Mouse (Mus musculus) adrenal gland, adult 2 months (tissue): ENCODE measurements around the gene Meiob. TPM values are rescaled to one million over a fixed set of nuclear protein-coding genes. Genes with fewer than 3 reads are reported as not detected.

Source experiments
- DNase-seq: peaks from one replicate; pipeline ENCODE4 v3.0.0; 2021
- long read RNA-seq: library from polyadenylated mRNA; stranded (forward); transcript quantifications from one replicate; pipeline ENCODE4 v2.0.0, GENCODE M21; 2021
- polyA plus RNA-seq: library from polyadenylated mRNA; depleted of rRNA; stranded (reverse); fragments of >200 nt; gene quantifications from 2 replicates; pipeline ENCODE4 v1.2.3, GENCODE M21; 2012; rRNA removed
- total RNA-seq, 2 experiments: library from RNA; stranded (reverse); gene quantifications; 2 replicates each; pipeline ENCODE4 v1.2.3; 2021

The Meiob gene
- total RNA-seq (1 to 10 TPM in 1 of 2 experiments, under 1 TPM in 1; 0.86 to 1.5 TPM), polyA plus RNA-seq (not detected in 2 replicates)
- long read RNA-seq, partial matches to known transcripts: 0 of 1 reads
- long read RNA-seq, other reads (novel, unspliced or antisense): 1 of 1 reads

- peak; percentile 88 for DNase-seq
Measured at GRCm38 (mm10) chr17:24803952-24804951, at the start of gene Meiob. Gene Meiob, plus strand, starts transcription at chr17:24804289.

DNA sequence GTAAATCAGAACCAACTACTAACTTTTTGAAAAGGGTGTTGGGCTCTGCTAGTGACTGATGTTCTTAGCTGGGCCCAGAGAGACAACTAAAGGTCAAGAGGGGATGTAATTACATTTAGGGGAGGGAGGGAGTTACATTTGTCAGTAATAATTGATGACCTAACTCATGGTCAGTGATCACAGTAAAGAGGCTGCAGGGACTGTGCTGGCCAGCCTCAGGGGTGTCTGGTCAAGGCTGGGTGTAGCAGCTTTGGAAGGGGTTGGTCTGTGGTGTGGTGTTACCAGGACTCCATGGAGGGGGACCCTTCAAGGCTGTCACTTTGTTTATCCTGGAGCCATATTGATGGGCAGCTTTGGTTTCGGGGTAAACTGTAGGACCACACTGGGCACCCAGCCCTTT lies 46.7 kb upstream of the Meiob start:
- no peak for DNase-seq

DNA sequence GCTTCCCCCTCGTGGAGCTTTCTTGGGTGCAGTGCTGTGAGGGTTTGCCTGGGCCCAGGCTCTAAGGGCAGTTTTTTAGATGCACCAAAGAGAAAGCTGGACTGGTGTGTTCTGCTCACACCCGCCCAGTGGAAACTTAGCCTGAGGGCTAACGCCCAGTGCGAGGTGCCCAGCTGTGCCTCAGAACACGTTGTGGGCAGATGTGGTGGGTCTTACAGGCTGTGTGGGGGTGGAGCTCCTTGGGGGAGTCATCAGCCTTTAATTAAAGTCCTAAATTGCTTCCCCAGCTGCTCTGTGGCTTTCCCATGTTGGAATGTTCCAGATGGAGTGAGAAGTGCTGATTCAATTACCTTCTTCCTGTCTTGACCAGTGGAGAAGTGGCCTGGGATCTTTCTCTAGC lies 43.0 kb upstream of the Meiob start:
- DNase-seq: no peak

DNA sequence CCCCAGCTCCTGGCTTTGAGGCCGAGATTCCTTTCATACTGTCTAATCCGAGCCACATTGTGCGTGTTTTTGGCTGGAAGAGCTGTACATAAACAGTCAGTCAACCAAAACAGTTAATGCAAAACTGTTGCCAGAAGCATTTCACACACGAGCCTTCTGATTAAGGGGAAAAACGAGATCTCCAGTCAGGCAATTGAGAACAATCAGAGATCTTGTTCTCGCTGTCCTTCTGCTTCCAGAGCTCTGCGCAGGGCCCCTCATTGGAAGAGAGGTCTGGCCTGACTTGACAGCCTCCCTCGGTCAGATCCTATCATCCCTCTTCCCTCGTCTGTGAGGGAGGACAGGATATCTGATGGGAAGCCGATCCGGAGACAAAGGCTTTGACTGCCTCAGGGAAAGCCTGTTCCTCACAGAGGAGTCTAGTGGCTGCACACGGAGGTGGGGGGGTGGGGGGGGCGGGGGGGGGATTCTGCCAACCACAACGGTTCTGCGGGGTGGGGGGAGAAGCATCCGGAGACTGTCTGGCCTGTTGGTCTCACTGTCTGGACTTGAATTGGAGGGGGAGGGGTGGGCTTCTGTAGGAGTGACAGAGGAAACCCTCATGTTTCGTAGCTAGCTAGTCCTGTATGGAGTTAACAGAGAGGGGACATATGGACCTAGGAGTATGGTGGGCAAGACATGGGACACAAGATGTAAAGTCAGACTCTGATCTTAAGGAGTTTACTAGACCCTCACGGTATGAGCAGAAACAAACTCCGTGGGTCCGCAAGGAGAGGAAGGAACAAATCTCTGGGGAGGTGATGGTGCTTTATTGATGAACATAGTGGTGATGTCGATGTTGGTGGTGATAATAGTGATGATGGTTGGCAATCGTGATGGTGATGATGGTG lies 38.8 kb upstream of the Meiob start:
- no peak for DNase-seq

DNA sequence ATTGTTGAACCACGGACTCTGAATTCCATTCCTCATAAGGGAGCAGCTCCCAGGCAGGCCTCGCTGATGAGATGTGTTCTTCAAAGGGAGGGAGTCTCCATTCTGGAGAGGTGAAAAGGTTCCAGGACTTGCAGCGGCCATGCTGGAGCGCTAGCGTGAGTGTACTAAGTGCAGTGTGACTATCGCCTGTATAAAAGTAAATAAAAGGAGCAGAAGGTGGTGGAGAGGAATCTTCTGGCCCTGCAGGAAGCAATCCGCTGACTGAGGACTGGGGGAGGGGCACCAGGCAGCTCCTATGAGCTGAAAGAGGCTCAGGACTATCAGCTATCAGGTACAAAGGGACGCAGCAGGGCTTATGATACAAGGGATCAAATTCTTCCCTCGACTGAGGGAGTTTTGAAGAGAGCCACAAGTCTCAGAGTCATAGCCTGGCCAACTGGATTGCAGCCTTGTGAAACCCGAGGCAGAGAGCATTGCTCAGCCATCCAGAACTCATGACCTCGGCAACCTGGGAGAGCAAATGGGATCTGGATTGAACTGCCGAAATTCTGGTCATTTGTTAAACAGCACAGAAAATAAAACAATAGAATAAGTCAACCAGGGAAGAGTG lies 37.7 kb upstream of the Meiob start:
- no peak for DNase-seq

DNA sequence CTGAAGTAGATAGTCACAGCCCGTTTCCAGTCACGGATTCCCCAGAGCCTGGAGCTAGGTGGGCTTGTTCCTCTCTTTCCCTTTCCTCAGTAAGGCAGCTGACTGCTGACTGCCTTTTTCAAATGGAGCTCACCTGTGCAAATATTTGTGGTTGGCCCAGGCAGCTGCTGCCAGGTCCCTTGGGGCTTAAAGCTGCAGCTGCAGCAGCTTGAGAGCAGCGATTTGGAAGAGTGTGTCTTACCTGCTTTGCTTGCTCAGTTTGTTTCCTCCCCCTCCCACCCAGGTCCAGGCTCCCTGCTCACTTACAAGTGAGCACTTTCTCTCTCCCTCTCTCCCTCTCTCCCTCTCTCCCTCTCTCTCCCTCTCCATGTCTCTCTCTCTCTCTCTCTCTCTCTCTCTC lies 34.9 kb upstream of the Meiob start:
- DNase-seq: no peak

GRCm38 (mm10) chr17:24773241-24773640 lies 30.8 kb upstream of the Meiob start:
- DNase-seq: no peak

DNA sequence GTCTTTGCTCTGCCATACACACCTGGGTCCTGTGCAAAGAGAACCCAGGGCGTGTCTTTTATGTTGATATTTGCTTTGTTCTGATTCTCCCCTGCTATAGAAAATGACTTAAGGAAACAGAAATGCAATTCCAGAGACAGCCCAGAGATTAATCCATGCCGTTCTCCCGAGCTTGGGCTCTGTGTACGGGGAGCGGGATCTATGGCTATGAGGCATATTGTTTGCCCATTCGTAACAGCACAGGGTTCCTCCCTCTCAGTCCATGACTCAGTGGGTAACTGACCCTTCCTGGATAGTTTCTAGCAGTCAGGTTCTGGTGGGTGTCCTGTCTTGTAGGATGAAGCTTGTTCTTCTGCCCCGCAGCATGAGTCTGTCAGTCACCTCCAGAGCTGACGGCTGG lies 28.9 kb upstream of the Meiob start:
- DNase-seq: no peak

GRCm38 (mm10) chr17:24777073-24777472 lies 27.0 kb upstream of the Meiob start:
- no peak for DNase-seq

DNA sequence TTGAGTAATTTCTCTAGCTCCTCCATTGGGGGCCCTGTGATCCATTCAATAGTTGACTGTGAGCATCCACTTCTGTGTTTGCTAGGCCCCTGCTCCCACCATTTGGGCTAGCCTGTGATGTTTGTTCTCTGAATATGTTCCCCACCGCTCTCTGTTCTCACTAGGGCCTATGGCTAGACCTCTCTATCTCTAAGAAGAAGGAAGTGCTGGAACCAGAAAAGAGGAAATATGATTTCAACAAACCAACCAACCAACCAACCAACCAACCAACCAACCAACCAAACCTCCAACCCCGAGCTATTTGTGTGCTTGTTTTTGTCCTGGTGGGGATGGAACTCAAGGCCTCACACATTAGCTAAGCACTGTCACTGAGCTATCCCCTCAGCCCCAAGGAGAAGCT lies 23.3 kb upstream of the Meiob start:
- DNase-seq: no peak

GRCm38 (mm10) chr17:24792190-24792589 lies 11.9 kb upstream of the Meiob start:
- no peak for DNase-seq

DNA sequence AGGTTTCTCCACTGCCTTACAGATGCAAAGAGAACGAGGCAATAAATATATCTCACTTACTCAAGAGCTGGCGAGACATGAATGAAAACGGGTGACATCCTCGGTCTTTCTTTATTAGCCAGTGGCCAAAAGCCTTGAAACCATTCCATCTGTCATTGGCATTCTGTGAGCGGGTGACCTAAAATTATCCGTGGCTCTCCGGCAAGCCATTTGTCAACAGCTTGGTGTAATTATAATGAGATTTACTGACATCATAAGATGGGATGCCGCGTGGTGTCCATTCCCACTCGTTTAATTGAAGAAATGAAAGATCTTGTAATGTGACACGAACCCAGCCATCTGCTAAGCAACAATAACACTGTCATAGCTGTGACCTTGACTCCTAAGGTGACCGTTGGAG lies 9.3 kb upstream of the Meiob start:
- peak; percentile 65 for DNase-seq

DNA sequence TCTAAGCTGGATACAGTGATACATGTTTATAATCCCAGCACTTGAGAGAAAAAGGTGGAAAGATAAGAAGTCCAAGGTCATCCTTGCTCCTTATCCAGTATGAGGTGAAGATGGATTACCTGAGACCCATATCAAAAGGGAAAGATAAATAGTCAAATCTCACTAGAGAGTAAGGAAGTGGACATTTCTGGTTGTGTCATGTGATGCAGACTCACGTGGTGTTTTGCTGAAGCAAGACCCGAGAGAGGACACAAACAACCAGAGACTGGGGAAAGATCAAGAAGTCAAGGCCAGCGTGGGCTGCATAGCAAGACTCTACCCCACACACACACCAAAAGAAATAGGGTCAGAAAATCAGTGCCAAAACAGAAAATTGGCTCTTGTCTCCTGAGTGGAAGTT lies 7.1 kb upstream of the Meiob start:
- DNase-seq: no peak

DNA sequence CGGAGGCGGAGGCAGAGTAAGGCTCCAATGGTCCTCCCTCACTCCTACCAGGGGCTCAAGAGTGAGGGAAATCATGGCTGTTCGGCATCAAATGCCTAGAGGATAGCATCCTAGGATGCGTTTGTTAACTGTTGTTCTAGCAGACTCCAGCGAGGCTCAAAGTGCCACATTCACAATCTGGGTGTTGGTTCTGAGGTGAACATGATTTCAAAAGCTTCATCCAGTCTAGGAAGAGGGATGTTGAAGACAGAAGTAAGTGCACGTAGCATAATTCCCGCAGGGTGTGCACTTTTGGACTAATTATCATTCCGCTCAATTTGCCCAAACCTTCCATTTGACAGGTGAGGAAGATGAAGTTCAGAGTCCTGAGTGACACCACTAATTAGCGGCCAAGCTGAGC lies 5.9 kb upstream of the Meiob start:
- DNase-seq: no peak

DNA sequence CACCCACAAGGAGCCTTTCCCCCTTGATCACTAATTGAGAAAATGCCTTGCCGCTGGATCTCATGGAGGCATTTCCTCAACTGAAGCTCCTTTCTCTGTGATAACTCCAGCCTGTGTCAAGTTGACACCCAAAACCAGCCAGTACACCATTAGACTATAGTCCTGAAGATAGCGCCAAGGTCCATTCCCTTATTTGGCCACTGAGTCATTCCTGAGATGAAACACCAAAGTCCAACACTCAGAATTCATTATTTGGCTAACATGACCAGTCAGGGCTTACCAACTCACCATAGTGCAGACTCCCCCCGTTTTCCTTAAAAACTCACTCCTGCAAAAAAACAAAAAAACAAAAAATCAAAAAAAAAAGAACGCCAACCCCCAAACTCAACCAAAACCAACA lies 4.6 kb upstream of the Meiob start:
- DNase-seq: peak; percentile 42

GRCm38 (mm10) chr17:24800524-24800923 lies 3.6 kb upstream of the Meiob start:
- no peak for DNase-seq

DNA sequence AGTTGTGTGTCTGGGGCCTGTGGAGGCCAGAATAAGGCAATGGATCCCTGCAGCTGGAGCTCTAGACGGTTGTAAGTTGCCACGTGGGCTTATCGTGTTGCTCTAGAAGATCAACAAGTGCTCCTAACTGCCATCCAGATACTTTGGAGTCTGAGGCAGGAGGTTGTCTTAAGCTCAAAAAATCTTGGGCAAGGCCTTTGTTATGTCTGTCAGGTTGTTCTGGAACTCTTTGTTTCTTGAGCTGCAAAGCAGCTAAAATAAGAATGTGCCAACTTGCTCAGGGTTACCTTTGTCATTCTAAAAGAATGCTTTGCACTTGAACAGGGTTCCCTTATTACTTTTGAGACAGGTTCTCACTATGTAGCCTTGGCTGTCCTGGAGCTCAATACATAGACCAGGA lies 7.1 kb downstream of the Meiob start:
- DNase-seq: no peak

- DNase-seq: no peak
Measured at GRCm38 (mm10) chr17:24812215-24812614, 8.1 kb downstream of the Meiob start.

GRCm38 (mm10) chr17:24815256-24815655 lies 11.2 kb downstream of the Meiob start:
- DNase-seq: no peak

- no peak for DNase-seq
Measured at GRCm38 (mm10) chr17:24817503-24817902, 13.4 kb downstream of the Meiob start.

DNA sequence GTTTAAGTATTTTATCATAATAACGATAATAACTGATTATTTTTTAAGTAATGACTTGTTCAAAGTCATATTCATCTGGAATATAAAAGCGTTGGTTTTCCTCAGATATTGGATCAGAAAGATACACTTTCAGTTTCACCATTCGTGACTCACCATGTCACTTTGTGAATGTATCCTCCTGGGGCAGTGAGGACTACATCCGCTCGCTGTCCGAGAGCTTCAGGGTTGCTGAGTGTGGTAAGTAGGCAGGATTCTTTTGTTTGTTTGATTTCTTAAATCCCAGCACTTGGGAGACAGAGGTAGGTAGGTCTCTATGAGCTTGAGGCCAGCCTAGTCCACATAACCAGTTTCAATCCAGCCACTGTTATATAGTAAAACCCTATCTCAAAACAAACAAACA lies 14.1 kb downstream of the Meiob start:
- DNase-seq: no peak

DNA sequence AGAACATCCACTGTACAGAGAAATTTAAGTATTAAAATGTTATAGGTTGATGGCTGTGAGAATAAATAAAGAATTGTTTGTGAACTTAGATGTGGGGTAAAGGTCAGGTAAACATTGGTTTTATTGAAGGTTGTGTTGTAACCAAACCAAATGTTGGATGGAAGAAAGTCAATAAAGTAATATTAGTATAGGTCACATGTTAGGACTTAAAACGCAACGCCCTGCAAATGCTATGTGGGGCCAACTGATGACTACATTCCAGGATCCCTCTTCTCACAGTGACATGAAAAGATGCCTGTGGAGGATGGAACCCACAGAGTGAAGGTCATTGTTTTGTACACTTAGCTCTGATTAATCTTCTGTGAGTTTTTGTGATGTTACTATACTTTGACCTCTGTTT lies 15.4 kb downstream of the Meiob start:
- DNase-seq: no peak
